Mouse (Mus musculus) kidney, adult 2 months (tissue): ENCODE results near the gene Sh2d7. TPM values are rescaled to one million over a fixed set of nuclear protein-coding genes. Genes with fewer than 3 reads are reported as not detected.
A peak's percentile ranks its signal among the peaks of the same experiment; 100 is the strongest.
"Not testable (repeated sequence)": the region's sequence is repeated elsewhere in the genome, so short reads cannot be mapped to it uniquely, and the experiment has no call there.

Source experiments
- DNase-seq: peaks from one replicate; pipeline ENCODE4 v3.0.0; 2021
- H3K27ac ChIP-seq: fragments of 200-500 bp; 2 replicates; pipeline ENCODE4 v1.5.1; 2012; ENCODE audit warnings: low read depth, low read length, control low read depth, inconsistent platforms; ENCODE audit not compliant: insufficient read depth
- H3K27me3 ChIP-seq: fragments of 200-500 bp; replicated peaks from 2 replicates; pipeline ENCODE4 v1.6.1; 2012; ENCODE audit warnings: mild to moderate bottlenecking, moderate library complexity, low read length, inconsistent platforms; ENCODE audit not compliant: control insufficient read depth, insufficient read depth
- H3K36me3 ChIP-seq: fragments of 200-500 bp; 2 replicates; pipeline ENCODE4 v1.6.1; 2012; ENCODE audit warnings: mild to moderate bottlenecking, moderate library complexity, low read length, inconsistent platforms; ENCODE audit not compliant: control insufficient read depth, insufficient read depth
- H3K4me1 ChIP-seq: fragments of 200-500 bp; 2 replicates; pipeline ENCODE4 v1.6.1; 2011; ENCODE audit warnings: low read length; ENCODE audit not compliant: control insufficient read depth, insufficient read depth
- H3K4me3 ChIP-seq: fragments of 200-500 bp; 2 replicates; pipeline ENCODE4 v1.5.1; 2011; ENCODE audit warnings: mild to moderate bottlenecking, low read depth, low read length, control low read depth; ENCODE audit not compliant: insufficient read depth
- CTCF ChIP-seq: fragments of 200-500 bp; conservative IDR thresholded peaks from 2 replicates; pipeline ENCODE4 v1.5.1; 2011; ENCODE audit warnings: low read depth, mild to moderate bottlenecking, control low read depth, low read length, moderate library complexity, mixed read lengths; ENCODE audit not compliant: insufficient read depth, insufficient read length
- POLR2A ChIP-seq: fragments of 200-500 bp; IDR thresholded peaks from one replicate; pipeline ENCODE4 v1.6.1; 2011; ENCODE audit warnings: low read depth, low read length, control low read depth
- WGBS: fragments of 180-500 bp; shearing (Covaris S2); methylation state at CpG from one replicate; pipeline ENCODE4 v1.1.7; 2018; 5-methylcytosine and 5-hydroxymethylcytosine counted together
- polyA plus RNA-seq: library from polyadenylated mRNA; depleted of rRNA; stranded (reverse); fragments of >200 nt; gene quantifications from 2 replicates; pipeline ENCODE4 v1.2.3, GENCODE M21; 2012

Gene Sh2d7
- polyA plus RNA-seq, 1 experiment, result not detected

DNA sequence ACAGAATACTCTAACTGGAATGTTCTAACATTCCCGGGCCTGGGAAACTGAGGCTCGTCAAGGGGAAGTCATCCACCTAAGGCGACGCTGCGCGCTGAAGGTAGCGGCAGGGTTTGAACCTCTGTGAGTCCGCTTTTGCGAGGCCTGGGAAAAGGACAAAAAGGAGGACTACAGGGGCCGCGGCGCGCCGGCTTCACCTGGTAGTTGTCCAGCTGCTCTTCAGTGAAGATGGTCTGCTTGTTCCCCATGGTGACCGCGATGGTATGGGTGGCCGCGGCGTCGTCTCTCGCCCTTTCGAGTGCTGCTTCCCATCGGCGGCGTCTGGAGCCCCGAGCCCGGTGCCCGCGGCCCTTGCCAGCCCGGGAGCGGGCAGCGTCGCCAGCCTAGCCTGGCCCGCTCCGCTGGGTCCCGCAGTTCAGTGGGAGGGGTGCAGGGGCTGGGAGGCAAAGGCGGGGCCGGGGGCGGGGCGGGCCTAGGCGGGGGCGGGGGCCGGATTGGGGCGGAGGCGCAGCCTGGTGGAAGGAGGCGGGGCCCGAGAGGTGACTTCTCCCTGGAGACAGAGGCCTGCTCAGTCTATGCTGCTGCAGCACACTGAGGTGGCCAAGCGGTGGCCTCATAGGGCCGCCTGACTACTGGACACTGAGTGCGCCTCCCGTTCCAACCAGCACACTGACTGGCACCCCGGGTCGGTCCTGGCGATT, 21.1 kb downstream of the Sh2d7 start, which contains the start of gene Cib2:
Gene Cib2, minus strand, starts transcription at position 448 of the 701 bp plus-strand sequence.
- peak; percentile 93 for DNase-seq
- TF ChIP-seq POLR2A, result peak; percentile 65
- TF ChIP-seq CTCF, result peak; percentile 52
- 3% methylated on average over 54 of the region's 54 CpGs for WGBS
- H3K4me1 ChIP-seq, result no peaks in the 10 kb centered on the region
- no peaks in the 10 kb centered on the region for H3K36me3 ChIP-seq
- H3K27me3 ChIP-seq, result no peaks in the 10 kb centered on the region
- H3K4me3 ChIP-seq, result peak within 1 kb of the TSS; percentile 54
- H3K27ac ChIP-seq, result no peak within 1 kb of the TSS

- H3K4me1 ChIP-seq, result no peaks in the 10 kb centered on the region
- TF ChIP-seq CTCF (no peak), POLR2A (no peak)
- no peak overlapping the region for H3K4me3 ChIP-seq
- WGBS, result 87% methylated on average over 8 of the region's 8 CpGs
- no peaks in the 10 kb centered on the region for H3K27me3 ChIP-seq
- no peaks in the 10 kb centered on the region for H3K36me3 ChIP-seq
- DNase-seq, result no peak
- no peak overlapping the region for H3K27ac ChIP-seq
These were observed 22.2 kb downstream of the Sh2d7 start for GRCm38 (mm10) chr9:54560831-54561601.

DNA sequence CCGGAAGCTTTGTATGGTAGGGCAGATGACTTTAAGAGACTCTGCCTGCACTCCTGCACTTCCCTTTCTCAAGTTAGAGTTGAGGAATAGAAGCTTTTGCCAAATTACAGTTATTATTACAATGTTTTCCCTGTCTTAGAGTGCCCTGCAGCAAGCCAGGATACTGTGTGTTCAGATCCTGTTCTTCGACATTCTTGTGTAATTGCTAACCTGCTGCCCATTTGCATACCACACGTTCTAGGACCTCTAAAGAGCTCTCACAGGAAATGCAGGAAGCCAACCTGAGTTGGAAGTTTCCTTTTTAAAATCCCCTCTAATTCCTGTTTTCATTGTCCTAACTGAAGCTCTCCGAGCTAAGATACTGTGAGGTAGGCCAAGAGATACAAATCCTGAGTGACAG, 28.2 kb downstream of the Sh2d7 start:
- TF ChIP-seq CTCF (no peak), POLR2A (no peak)
- WGBS, result 46% methylated on average over 4 of the region's 4 CpGs
- H3K36me3 ChIP-seq, result no peaks in the 10 kb centered on the region
- H3K27me3 ChIP-seq, result no peaks in the 10 kb centered on the region
- no peak overlapping the region for H3K4me3 ChIP-seq
- H3K27ac ChIP-seq, result no peak overlapping the region
- peak; percentile 36 for DNase-seq
- H3K4me1 ChIP-seq, result peaks cover 3% of the 10 kb centered on the region; the same call in 1 of the 2 replicates

- Histone ChIP-seq H3K27me3 (no peaks in the 10 kb centered on the region), H3K4me1 (peaks cover 3% of the 10 kb centered on the region; the same call in 1 of the 2 replicates), H3K36me3 (no peaks in the 10 kb centered on the region), H3K27ac (no peak overlapping the region), H3K4me3 (no peak overlapping the region)
- 36% methylated on average over 2 of the region's 2 CpGs for WGBS
- peak; percentile 40 for DNase-seq
- TF ChIP-seq POLR2A, result no peak
- no peak for TF ChIP-seq CTCF
These were observed 29.9 kb downstream of the Sh2d7 start for GRCm38 (mm10) chr9:54568732-54569131.

- 44% methylated on average over 9 of the region's 9 CpGs for WGBS
- DNase-seq, result no peak
These were observed 32.5 kb downstream of the Sh2d7 start for GRCm38 (mm10) chr9:54571130-54571839.

DNA sequence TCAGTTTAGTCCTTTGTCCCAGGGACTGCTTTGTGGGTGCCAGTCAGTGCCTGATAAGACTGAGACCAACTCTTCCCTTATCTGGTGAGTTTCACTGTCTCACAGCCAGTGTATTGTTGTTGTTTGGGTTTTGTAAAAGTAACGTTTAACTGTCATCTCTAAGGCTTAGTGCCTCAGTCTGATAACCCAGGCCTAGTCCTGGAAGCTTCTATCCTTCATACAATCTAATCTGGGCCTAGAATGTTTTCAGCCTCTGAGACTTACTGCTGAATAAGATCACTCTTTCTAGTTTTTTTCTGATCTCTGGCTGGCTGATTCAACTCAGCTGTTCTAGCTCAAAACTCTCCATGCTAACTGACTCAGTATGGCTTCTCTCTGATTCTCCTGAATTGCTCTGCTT, 44.9 kb downstream of the Sh2d7 start:
- H3K4me3 ChIP-seq, result no peak overlapping the region
- H3K27me3 ChIP-seq, result no peaks in the 10 kb centered on the region
- no peak overlapping the region for H3K27ac ChIP-seq
- H3K36me3 ChIP-seq, result no peaks in the 10 kb centered on the region
- 67% methylated on average over 1 of the region's 1 CpGs for WGBS
- TF ChIP-seq POLR2A, result no peak
- no peak for TF ChIP-seq CTCF
- DNase-seq, result no peak
- H3K4me1 ChIP-seq, result peaks cover 15% of the 10 kb centered on the region; the same call in 1 of the 2 replicates

More at GRCm38 (mm10) chr9:54571130-54571839, 32.5 kb downstream of the Sh2d7 start:
- peaks cover 3% of the 10 kb centered on the region; the same call in 1 of the 2 replicates for H3K4me1 ChIP-seq
- TF ChIP-seq POLR2A, result no peak
- no peak for TF ChIP-seq CTCF
- no peak overlapping the region for H3K27ac ChIP-seq
- no peaks in the 10 kb centered on the region for H3K27me3 ChIP-seq
- H3K36me3 ChIP-seq, result no peaks in the 10 kb centered on the region
- H3K4me3 ChIP-seq, result no peak overlapping the region

DNA sequence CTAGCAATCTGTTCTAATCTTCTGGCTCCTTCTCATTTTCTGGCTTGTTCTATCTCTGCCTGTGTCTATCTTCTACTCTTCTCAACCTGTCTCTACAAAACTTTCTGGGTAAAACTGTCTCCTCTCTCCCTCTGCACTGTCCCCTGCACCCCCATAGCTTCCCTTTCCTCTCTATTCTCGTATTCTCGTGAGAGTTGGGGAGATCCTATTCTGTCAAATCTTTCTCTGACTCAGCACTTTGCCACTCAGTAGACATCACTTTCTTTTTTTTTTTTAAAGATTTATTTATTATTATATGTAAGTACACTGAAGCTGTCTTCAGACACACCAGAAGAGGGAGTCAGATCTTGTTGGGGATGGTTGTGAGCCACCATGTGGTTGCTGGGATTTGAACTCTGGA, 45.3 kb downstream of the Sh2d7 start:
- not testable (repeated sequence) for DNase-seq, H3K27me3 ChIP-seq, H3K36me3 ChIP-seq, H3K27ac ChIP-seq, H3K4me3 ChIP-seq
- H3K4me1 ChIP-seq, result peaks cover 15% of the 10 kb centered on the region; the same call in 1 of the 2 replicates
- 82% methylated on average over 2 of the region's 2 CpGs for WGBS
